10 mouse cellular contexts compared by ENCODE assay signal in the genomic region with DNA sequence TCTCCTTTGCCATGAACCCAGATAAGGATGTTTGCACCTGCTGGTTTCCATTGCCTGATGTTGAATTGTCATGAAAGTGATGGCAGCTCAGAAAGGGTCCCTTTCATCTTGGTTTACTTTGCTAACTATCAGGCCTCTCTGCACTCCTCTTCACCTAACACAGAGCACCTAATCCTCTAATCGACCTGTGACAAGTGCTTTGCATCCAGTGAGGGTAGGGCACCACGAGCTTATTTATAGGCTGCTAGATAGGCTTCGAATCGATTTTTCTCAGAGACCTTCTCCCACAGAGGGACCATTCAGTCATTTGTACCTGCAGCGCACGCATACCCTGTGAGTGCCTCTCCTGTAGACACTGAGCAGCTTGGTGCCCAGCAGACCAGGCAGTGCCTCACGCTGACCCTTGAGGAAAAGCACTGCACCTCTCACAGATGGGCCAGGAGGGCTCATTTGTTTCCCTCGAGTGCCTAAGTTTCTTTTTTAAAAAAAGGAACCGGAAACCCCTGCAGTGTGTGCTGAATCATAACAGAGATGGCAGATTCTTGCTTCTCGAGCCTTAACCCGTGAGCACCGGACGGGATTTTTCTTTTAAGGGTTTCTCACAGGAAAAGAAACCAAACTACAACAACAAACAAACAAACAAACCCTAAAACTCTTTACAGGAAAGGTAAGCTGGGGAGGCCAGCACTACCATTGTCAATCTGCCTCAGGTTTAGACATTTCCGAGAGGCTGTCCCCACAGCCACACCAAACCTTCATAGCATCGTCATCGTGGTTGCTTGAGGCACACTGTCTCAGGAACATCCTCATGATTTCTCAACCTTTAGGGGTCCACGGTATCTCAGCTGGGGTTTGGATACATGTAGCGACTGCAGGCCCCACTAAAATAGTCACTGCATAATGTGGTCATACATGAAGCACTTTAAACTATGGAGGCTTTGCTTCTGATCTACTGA.
DNase-seq lines count a peak whose midpoint lies in the region; ATAC-seq and TF ChIP-seq lines count a peak whose summit lies in the region.
"Had no signal": no experiment of that assay in that cellular context is flagged by ENCODE, and none has a peak within 500 bp of the region (broad histone marks: within the 10 kb centered on the region; RNA-seq: fewer than 3 reads in every experiment).

No protein-coding gene starts in this region.

- no peak for ATAC-seq in liver, embryonic 15.5 days (ENCODE audit: insufficient read depth)
- ATAC-seq: Patski had no signal

- H3K9ac ChIP-seq in liver, adult 2 months (ENCODE audit: low read depth, low read length): no peak overlapping the region
- H3K9ac ChIP-seq in liver, embryonic 15.5 days: no peak overlapping the region

- TF ChIP-seq POLR2A in liver, adult 2 months (IDR thresholded peaks at IDR 0.05; ENCODE audit: extremely low read depth, insufficient read depth, low read length): no peak

- H3K36me3 ChIP-seq in liver, adult 2 months (ENCODE audit: control insufficient read depth, insufficient read depth, low read length): no peaks in the 10 kb centered on the region
- no peaks in the 10 kb centered on the region for H3K36me3 ChIP-seq in liver, embryonic 15.5 days (replicated peaks)

- no peaks in the 10 kb centered on the region for H3K79me2 ChIP-seq in liver, adult 2 months (ENCODE audit: control insufficient read depth, insufficient read depth, low read length)

- H3K27me3 ChIP-seq in liver, adult 2 months (ENCODE audit: control insufficient read depth, insufficient read depth, low read length): no peaks in the 10 kb centered on the region
- no peaks in the 10 kb centered on the region for H3K27me3 ChIP-seq in liver, embryonic 15.5 days
- H3K27me3 ChIP-seq: Patski had no signal

- DNase-seq in liver, adult 2 months (ENCODE audit: extremely low read depth, low read depth, low spot score): no peak
- DNase-seq in liver: no peak
- DNase-seq in T-cell, adult 2 months (ENCODE audit: low spot score): peak; percentile 35
- peak; percentile 59 to 77 for DNase-seq in spleen, postnatal 36 days (ENCODE audit: low spot score in 2 of 2)
- DNase-seq in right cerebral cortex, postnatal 36 days (ENCODE audit: low spot score in 2 of 2): no peak
- DNase-seq in Muller cell, postnatal 12 days (ENCODE audit: inconsistent ontology term): no peak
- no peak for DNase-seq in heart, postnatal 14 days
- DNase-seq: gastrocnemius, postnatal 36 days had no signal

- WGBS in liver, adult 2 months: 71% methylated on average over 18 of the region's 18 CpGs
- WGBS in liver, embryonic 15.5 days (ENCODE audit: insufficient replicate concordance): 34% methylated on average over 18 of the region's 18 CpGs

- H3K27ac ChIP-seq in liver, adult 2 months (replicated peaks; ENCODE audit: insufficient read depth, low read depth, low read length): peak overlapping the region; percentile 2; the same call in 1 of the 2 replicates
- H3K27ac ChIP-seq in liver, embryonic 15.5 days (replicated peaks): peak overlapping the region; percentile 38

- H3K4me1 ChIP-seq in liver, adult 2 months (ENCODE audit: control insufficient read depth, insufficient read depth, low read length): no peaks in the 10 kb centered on the region; the same call in none of the 2 replicates
- H3K4me1 ChIP-seq in liver, embryonic 15.5 days (replicated peaks): peaks cover 19% of the 10 kb centered on the region

- intact Hi-C loops in heart, postnatal 14 days (cut with DNase I): no loop called here

- H3K9me3 ChIP-seq in liver, embryonic 15.5 days (replicated peaks): no peaks in the 10 kb centered on the region

- TF ChIP-seq CTCF in liver, adult 2 months (IDR thresholded peaks at IDR 0.05; ENCODE audit: low read depth, low read length): no peak

- no peak overlapping the region for H3K4me3 ChIP-seq in liver, adult 2 months (ENCODE audit: insufficient read depth, low read depth, low read length)
- H3K4me3 ChIP-seq in liver, embryonic 15.5 days (replicated peaks): no peak overlapping the region

- peak overlapping the region; percentile 15 for H3K4me2 ChIP-seq in liver, embryonic 15.5 days

Comparison
In these comparisons a context has a peak if more than half of its experiments do, and no peak if none do; other contexts are left out.
1. DNase-seq: peak in T-cell, adult 2 months (single experiment) and spleen, postnatal 36 days (2 of 2); none in liver, adult 2 months (single experiment), liver (single experiment), right cerebral cortex, postnatal 36 days (0 of 2), Muller cell, postnatal 12 days (single experiment) and heart, postnatal 14 days (0 of 2).